8 mouse cellular contexts compared by ENCODE assay signal in genomic region chr1:35839446-35839845, GRCm38 (mm10).
A peak's percentile ranks its signal among the peaks of the same experiment; 100 is the strongest.
DNase-seq lines count a peak whose midpoint lies in the region; ATAC-seq and TF ChIP-seq lines count a peak whose summit lies in the region.

No protein-coding gene starts in this region.

- peak; percentile 53 for TF ChIP-seq CTCF in hindbrain, postnatal 0 days (IDR thresholded peaks at IDR 0.05; ENCODE audit: low read depth)
- TF ChIP-seq CTCF in E14TG2a.4 (conservative IDR thresholded peaks at IDR 0.05; ENCODE audit: low read length), result peak; percentile 92

- H3K27me3 ChIP-seq in hindbrain, postnatal 0 days (ENCODE audit: insufficient read depth, low read length), result no peaks in the 10 kb centered on the region
- H3K27me3 ChIP-seq in hindbrain, embryonic 16.5 days (replicated peaks; ENCODE audit: control insufficient read depth, insufficient read depth, low read length), result no peaks in the 10 kb centered on the region
- no peaks in the 10 kb centered on the region for H3K27me3 ChIP-seq in E14TG2a.4 (ENCODE audit: insufficient read depth, low read length)
- H3K27me3 ChIP-seq in heart, embryonic 10.5 days (ENCODE audit: insufficient read depth, poor library complexity, severe bottlenecking), result no peaks in the 10 kb centered on the region

- H3K9ac ChIP-seq in hindbrain, postnatal 0 days (replicated peaks; ENCODE audit: low read length), result no peak overlapping the region
- H3K9ac ChIP-seq in hindbrain, embryonic 16.5 days (ENCODE audit: low read depth, low read length), result no peak overlapping the region

- no peak overlapping the region for H3K4me3 ChIP-seq in hindbrain, postnatal 0 days (ENCODE audit: low read length)
- H3K4me3 ChIP-seq in hindbrain, embryonic 16.5 days (ENCODE audit: low read length), result no peak overlapping the region
- no peak overlapping the region for H3K4me3 ChIP-seq in E14TG2a.4 (replicated peaks; ENCODE audit: low read length)
- no peak overlapping the region for H3K4me3 ChIP-seq in heart, embryonic 10.5 days

- 70% methylated on average over 6 of the region's 6 CpGs for WGBS in hindbrain, postnatal 0 days
- WGBS in hindbrain, embryonic 16.5 days, result 72% methylated on average over 6 of the region's 6 CpGs
- 69% methylated on average over 6 of the region's 6 CpGs for WGBS in heart, embryonic 10.5 days

- no peaks in the 10 kb centered on the region for H3K9me3 ChIP-seq in hindbrain, postnatal 0 days (ENCODE audit: low read length)
- no peaks in the 10 kb centered on the region for H3K9me3 ChIP-seq in hindbrain, embryonic 16.5 days (ENCODE audit: control insufficient read depth, low read length)
- H3K9me3 ChIP-seq in E14TG2a.4 (ENCODE audit: low read length), result peaks cover 4% of the 10 kb centered on the region; the same call in 1 of the 2 replicates
- H3K9me3 ChIP-seq in heart, embryonic 10.5 days, result no peaks in the 10 kb centered on the region

- peak; percentile 44 for DNase-seq in hindbrain, postnatal 0 days (ENCODE audit: low spot score)
- peak; percentile 48 for DNase-seq in c-Kit-positive CD71-positive TER-119-negative erythroid progenitor cells, embryonic 14.5 days (ENCODE audit: low read depth)
- peak; percentile 73 for DNase-seq in heart, embryonic 10.5 days (ENCODE audit: low spot score)
- DNase-seq in lung, postnatal 14 days, result peak; percentile 52
- DNase-seq in thymus, postnatal 0 days (ENCODE audit: low spot score), result peak; percentile 77
- DNase-seq in ovary, postnatal 10 days (ENCODE audit: low spot score), result no peak

- no peaks in the 10 kb centered on the region for H3K36me3 ChIP-seq in hindbrain, postnatal 0 days (ENCODE audit: insufficient read depth, low read length)
- H3K36me3 ChIP-seq in hindbrain, embryonic 16.5 days (ENCODE audit: control insufficient read depth, insufficient read depth, low read length), result no peaks in the 10 kb centered on the region
- no peaks in the 10 kb centered on the region for H3K36me3 ChIP-seq in E14TG2a.4 (ENCODE audit: insufficient read depth, low read length)
- no peaks in the 10 kb centered on the region for H3K36me3 ChIP-seq in heart, embryonic 10.5 days

- no peak overlapping the region for H3K4me2 ChIP-seq in hindbrain, postnatal 0 days (ENCODE audit: low read depth, low read length)
- H3K4me2 ChIP-seq in hindbrain, embryonic 16.5 days (ENCODE audit: low read length), result no peak overlapping the region

- H3K4me1 ChIP-seq in hindbrain, postnatal 0 days (ENCODE audit: insufficient read depth, low read length), result no peaks in the 10 kb centered on the region
- no peaks in the 10 kb centered on the region for H3K4me1 ChIP-seq in hindbrain, embryonic 16.5 days (ENCODE audit: control insufficient read depth, insufficient read depth, low read depth, low read length)
- H3K4me1 ChIP-seq in E14TG2a.4 (replicated peaks; ENCODE audit: low read depth, low read length), result peaks cover 34% of the 10 kb centered on the region
- H3K4me1 ChIP-seq in heart, embryonic 10.5 days, result no peaks in the 10 kb centered on the region

- 0 out of 2 replicates have a peak, but pooled peaks have one; percentile 12 for ATAC-seq in hindbrain, postnatal 0 days
- no peak for ATAC-seq in hindbrain, embryonic 16.5 days

- no peak overlapping the region for H3K27ac ChIP-seq in hindbrain, postnatal 0 days
- H3K27ac ChIP-seq in hindbrain, embryonic 16.5 days (ENCODE audit: low read depth, low read length), result no peak overlapping the region
- no peak overlapping the region for H3K27ac ChIP-seq in heart, embryonic 10.5 days
